In genomic region chr9:95404811-95405465, GRCm38 (mm10) we compare ENCODE assay signal across 8 mouse cellular contexts. TPM values are rescaled to one million over a fixed set of nuclear protein-coding genes. Genes with fewer than 3 reads are reported as not detected.
DNase-seq lines count a peak whose midpoint lies in the region; ATAC-seq and TF ChIP-seq lines count a peak whose summit lies in the region.

No protein-coding gene starts in this region.

- no peak overlapping the region for H3K27ac ChIP-seq in heart, embryonic 13.5 days (replicated peaks)
- H3K27ac ChIP-seq in ES-E14 (ENCODE audit: insufficient read depth, low read depth, low read length, poor library complexity, severe bottlenecking): no peak overlapping the region
- H3K27ac ChIP-seq in embryonic fibroblast, embryonic 13.5 days (ENCODE audit: insufficient read depth, low read length): no peak overlapping the region
- no peak overlapping the region for H3K27ac ChIP-seq in kidney, postnatal 0 days
- H3K27ac ChIP-seq in midbrain, embryonic 15.5 days: peak overlapping the region; percentile 87; the same call in 1 of the 2 replicates

- DNase-seq in heart, postnatal 25 days (ENCODE audit: low spot score): no peak
- peak; percentile 4 for DNase-seq in ES-E14 (ENCODE audit: low read depth, low spot score)
- DNase-seq in kidney, postnatal 0 days (ENCODE audit: low spot score): no peak
- no peak for DNase-seq in ovary, postnatal 36 days (ENCODE audit: low spot score)
- DNase-seq in retina, postnatal 1 day: no peak

- no peak for TF ChIP-seq CTCF in embryonic fibroblast, embryonic 13.5 days (IDR thresholded peaks at IDR 0.05; ENCODE audit: borderline replicate concordance, insufficient read depth, low read length)
- TF ChIP-seq CTCF in kidney, postnatal 0 days (IDR thresholded peaks at IDR 0.05; ENCODE audit: low read depth): no peak

- peaks cover 22% of the 10 kb centered on the region for H3K4me1 ChIP-seq in heart, embryonic 13.5 days
- peaks cover 0 to 5% of the 10 kb centered on the region in 2 experiments; a peak in 1 of 4 replicates for H3K4me1 ChIP-seq in ES-E14 (ENCODE audit: control insufficient read depth in 2 of 2, insufficient read depth in 2 of 2, low read length in 2 of 2, poor library complexity in 1 of 2)
- 0 out of 2 replicates have a peak, but pooled peaks cover 3% of the 10 kb centered on the region for H3K4me1 ChIP-seq in embryonic fibroblast, embryonic 13.5 days (ENCODE audit: control insufficient read depth, insufficient read depth, low read length)
- peaks cover 16% of the 10 kb centered on the region for H3K4me1 ChIP-seq in kidney, postnatal 0 days (replicated peaks; ENCODE audit: insufficient read depth, low read length)
- H3K4me1 ChIP-seq in midbrain, embryonic 15.5 days: peaks cover 36% of the 10 kb centered on the region

- ATAC-seq in heart, embryonic 13.5 days (ENCODE audit: extremely low read depth, insufficient number of reproducible peaks, low FRiP score, low TSS enrichment): no peak
- ATAC-seq in kidney, postnatal 0 days (replicated peaks; ENCODE audit: low FRiP score, low read depth): no peak
- no peak for ATAC-seq in midbrain, embryonic 15.5 days (replicated peaks)

- in situ Hi-C loops in ES-E14 (cut with MboI; ENCODE audit: low sequenced_read_pairs in 2 of 2, unreplicated experiment in 2 of 2): loop anchor here in 1 of 2 experiments (25.0 kb wide), 1 partner anchor 668 kb away; no protein-coding TSS in a partner anchor

- 71% methylated on average over 38 of the region's 38 CpGs for WGBS in heart, embryonic 13.5 days
- 64% methylated on average over 38 of the region's 38 CpGs for WGBS in kidney, postnatal 0 days
- WGBS in midbrain, embryonic 15.5 days: 80% methylated on average over 38 of the region's 38 CpGs

- peak overlapping the region; percentile 99 for H3K4me2 ChIP-seq in heart, embryonic 13.5 days
- H3K4me2 ChIP-seq in kidney, postnatal 0 days (ENCODE audit: low read length): peak overlapping the region; percentile 96
- H3K4me2 ChIP-seq in midbrain, embryonic 15.5 days: peak overlapping the region; percentile 92

- intact Hi-C loops in heart, postnatal 25 days (cut with DNase I): loop anchor here (5.0 kb wide), 2 partner anchors 218 to 668 kb away; no protein-coding TSS in a partner anchor

- peaks cover 30% of the 10 kb centered on the region for H3K27me3 ChIP-seq in heart, embryonic 13.5 days (replicated peaks)
- H3K27me3 ChIP-seq in kidney, postnatal 0 days (ENCODE audit: insufficient read depth, low read length): no peaks in the 10 kb centered on the region
- no peaks in the 10 kb centered on the region for H3K27me3 ChIP-seq in midbrain, embryonic 15.5 days (replicated peaks)

- no peak for TF ChIP-seq POLR2A in embryonic fibroblast, embryonic 13.5 days (IDR thresholded peaks at IDR 0.05; ENCODE audit: low read depth, low read length)

- H3K9ac ChIP-seq in heart, embryonic 13.5 days: peak overlapping the region; percentile 85
- H3K9ac ChIP-seq in ES-E14 (ENCODE audit: insufficient read depth, low read depth, low read length, poor library complexity, severe bottlenecking): no peak overlapping the region
- 0 out of 2 replicates have a peak overlapping the region, but pooled peaks have one; percentile 63 for H3K9ac ChIP-seq in kidney, postnatal 0 days (ENCODE audit: low read depth, low read length)
- peak overlapping the region; percentile 83; the same call in 1 of the 2 replicates for H3K9ac ChIP-seq in midbrain, embryonic 15.5 days

- H3K9me3 ChIP-seq in heart, embryonic 13.5 days: no peaks in the 10 kb centered on the region
- no peaks in the 10 kb centered on the region for H3K9me3 ChIP-seq in ES-E14 (ENCODE audit: control insufficient read depth, insufficient read depth, low read depth, low read length)
- no peaks in the 10 kb centered on the region for H3K9me3 ChIP-seq in kidney, postnatal 0 days (replicated peaks; ENCODE audit: low read length)
- H3K9me3 ChIP-seq in midbrain, embryonic 15.5 days: no peaks in the 10 kb centered on the region

- H3K4me3 ChIP-seq in heart, embryonic 13.5 days: peak overlapping the region; percentile 79
- H3K4me3 ChIP-seq in ES-E14 (ENCODE audit: insufficient read depth in 1 of 2, low read depth in 1 of 2, low read length in 2 of 2, poor library complexity in 1 of 2, severe bottlenecking in 1 of 2): peak overlapping the region; percentile 41 to 75; a peak in 2 of 4 replicates
- H3K4me3 ChIP-seq in embryonic fibroblast, embryonic 13.5 days (ENCODE audit: insufficient read depth, low read length): peak overlapping the region; percentile 40; the same call in 1 of the 2 replicates
- H3K4me3 ChIP-seq in kidney, postnatal 0 days (replicated peaks; ENCODE audit: low read depth, low read length): peak overlapping the region; percentile 66
- peak overlapping the region; percentile 61 for H3K4me3 ChIP-seq in midbrain, embryonic 15.5 days

- H3K36me3 ChIP-seq in heart, embryonic 13.5 days: no peaks in the 10 kb centered on the region
- no peaks in the 10 kb centered on the region for H3K36me3 ChIP-seq in ES-E14 (ENCODE audit: control insufficient read depth, insufficient read depth, low read length, poor library complexity, severe bottlenecking)
- H3K36me3 ChIP-seq in kidney, postnatal 0 days (ENCODE audit: insufficient read depth, low read length): no peaks in the 10 kb centered on the region
- no peaks in the 10 kb centered on the region for H3K36me3 ChIP-seq in midbrain, embryonic 15.5 days (replicated peaks)

TF ChIP-seq in ES-E14, 5 proteins besides CTCF, POLR2A, EP300 and RAD21:
- TF ChIP-seq HCFC1 (IDR thresholded peaks at IDR 0.05; ENCODE audit: borderline replicate concordance, insufficient read depth, low read length) (no peak), ZNF384 (IDR thresholded peaks at IDR 0.05; ENCODE audit: low read depth, low read length) (no peak), MAFK (IDR thresholded peaks at IDR 0.05; ENCODE audit: insufficient read depth, low read depth, low read length) (no peak), CHD2 (IDR thresholded peaks at IDR 0.05; ENCODE audit: low read depth, low read length) (no peak), ZC3H11A (IDR thresholded peaks at IDR 0.05; ENCODE audit: borderline replicate concordance, low read depth, low read length) (no peak)

RNA-seq across cellular contexts. Expression of gene Chst2, which starts 1.6 kb away (rescaled TPM):
- 1.8 and 1.9 TPM in 2 replicates for polyA plus RNA-seq in heart, embryonic 13.5 days (2015; fragmentation: Nextera tagmentation; extraction: Ambion mirVana)
- 1 to 10 TPM; 1.4 TPM for total RNA-seq in heart, postnatal 25 days (2021)
- 1.1 and 3.0 TPM in 2 replicates for total RNA-seq in ES-E14 (2012; rRNA removed)
- 20.0 and 21.5 TPM in 2 replicates for polyA plus RNA-seq in embryonic fibroblast, embryonic 13.5 days (2011; ENCODE audit: insufficient read length, low read depth, missing spikeins)
- 4.8 and 5.5 TPM in 2 replicates for polyA plus RNA-seq in kidney, postnatal 0 days (2015; fragmentation: Nextera tagmentation; extraction: Ambion mirVana)
- polyA plus RNA-seq in midbrain, embryonic 15.5 days (2015; fragmentation: Nextera tagmentation; extraction: Ambion mirVana): 19.2 and 22.6 TPM in 2 replicates
